ENCODE assay signal across 23 mouse cellular contexts in genomic region chr5:65897731-65898130, GRCm38 (mm10). TPM values are rescaled to one million over a fixed set of nuclear protein-coding genes. Genes with fewer than 3 reads are reported as not detected.
DNase-seq lines count a peak whose midpoint lies in the region; ATAC-seq lines count a peak whose summit lies in the region.
"Had no signal": no experiment of that assay in that cellular context is flagged by ENCODE, and none has a peak within 500 bp of the region (broad histone marks: within the 10 kb centered on the region; RNA-seq: fewer than 3 reads in every experiment).

No protein-coding gene starts in this region.

- no peak overlapping the region for H3K4me3 ChIP-seq in forebrain, embryonic 15.5 days
- no peak overlapping the region for H3K4me3 ChIP-seq in midbrain, embryonic 11.5 days (ENCODE audit: low read depth, low read length)
- H3K4me3 ChIP-seq: embryonic facial prominence, embryonic 12.5 days; forebrain, embryonic 12.5 days; heart, embryonic 10.5 days; hindbrain, embryonic 10.5 days had no signal

- peaks cover 7% of the 10 kb centered on the region; the same call in 1 of the 2 replicates for H3K4me1 ChIP-seq in forebrain, embryonic 15.5 days
- H3K4me1 ChIP-seq in midbrain, embryonic 11.5 days (ENCODE audit: control insufficient read depth, insufficient read depth, low read length) = no peaks in the 10 kb centered on the region

- no peaks in the 10 kb centered on the region for H3K36me3 ChIP-seq in forebrain, embryonic 15.5 days
- no peaks in the 10 kb centered on the region for H3K36me3 ChIP-seq in midbrain, embryonic 11.5 days (ENCODE audit: control insufficient read depth, insufficient read depth, low read length)
- H3K36me3 ChIP-seq: embryonic facial prominence, embryonic 12.5 days; forebrain, embryonic 12.5 days; heart, embryonic 10.5 days; hindbrain, embryonic 10.5 days had no signal

- no peaks in the 10 kb centered on the region for H3K9me3 ChIP-seq in forebrain, embryonic 15.5 days
- no peaks in the 10 kb centered on the region; the same call in 1 of the 2 replicates for H3K9me3 ChIP-seq in midbrain, embryonic 11.5 days (ENCODE audit: control insufficient read depth, low read length)
- H3K9me3 ChIP-seq: heart, embryonic 10.5 days had no signal

- 94% methylated on average over 2 of the region's 2 CpGs for WGBS in forebrain, embryonic 15.5 days
- 95% methylated on average over 2 of the region's 2 CpGs for WGBS in midbrain, embryonic 11.5 days

- no peak overlapping the region for H3K27ac ChIP-seq in forebrain, embryonic 15.5 days (replicated peaks)
- H3K27ac ChIP-seq in midbrain, embryonic 11.5 days (ENCODE audit: low read depth, low read length) = no peak overlapping the region
- H3K27ac ChIP-seq: embryonic facial prominence, embryonic 12.5 days; forebrain, embryonic 12.5 days; heart, embryonic 10.5 days; hindbrain, embryonic 10.5 days; hindbrain, embryonic 14.5 days had no signal

- peak; percentile 67 for DNase-seq in thymus, postnatal 0 days (ENCODE audit: low spot score)
- DNase-seq in thymus, postnatal 25 days = no peak
- DNase-seq in induced T-regulatory cell, adult 2 months (ENCODE audit: low read depth) = peak; percentile 80
- DNase-seq in urinary bladder, adult 18-20 months (ENCODE audit: low spot score in 2 of 2) = no peak
- DNase-seq in midbrain, embryonic 11.5 days (ENCODE audit: low spot score, missing footprints) = no peak
- DNase-seq: adrenal gland, postnatal 14 days; B cell, adult 2 months; cerebellum, adult 11-12 months; cerebellum, adult 9-10 months; cerebellum, postnatal 25 days; gastrocnemius, postnatal 36 days; heart, adult 18-20 months; heart, postnatal 10 days had no signal

- peak; percentile 64 for ATAC-seq in CD4-positive, CD25-positive, alpha-beta regulatory T cell, adult 4 months
- no peak for ATAC-seq in forebrain, embryonic 15.5 days (replicated peaks)
- no peak for ATAC-seq in midbrain, embryonic 11.5 days (ENCODE audit: low FRiP score)
- ATAC-seq: intestine, postnatal 0 days had no signal

- no peak overlapping the region for H3K4me2 ChIP-seq in forebrain, embryonic 15.5 days (replicated peaks)
- no peak overlapping the region for H3K4me2 ChIP-seq in midbrain, embryonic 11.5 days
- H3K4me2 ChIP-seq: embryonic facial prominence, embryonic 12.5 days; forebrain, embryonic 12.5 days; hindbrain, embryonic 14.5 days had no signal

- H3K9ac ChIP-seq in forebrain, embryonic 15.5 days (replicated peaks) = no peak overlapping the region
- H3K9ac ChIP-seq in midbrain, embryonic 11.5 days (ENCODE audit: low read length) = no peak overlapping the region
- H3K9ac ChIP-seq: embryonic facial prominence, embryonic 12.5 days; forebrain, embryonic 12.5 days; hindbrain, embryonic 14.5 days had no signal

- H3K27me3 ChIP-seq in forebrain, embryonic 15.5 days = no peaks in the 10 kb centered on the region
- H3K27me3 ChIP-seq in midbrain, embryonic 11.5 days (ENCODE audit: control insufficient read depth, insufficient read depth, low read length) = no peaks in the 10 kb centered on the region
- H3K27me3 ChIP-seq: embryonic facial prominence, embryonic 12.5 days; forebrain, embryonic 12.5 days had no signal

RNA-seq across cellular contexts. Expression of gene Rhoh, which starts 36.7 kb away (rescaled TPM):
- 174 and 206 TPM in 2 replicates for polyA plus RNA-seq in thymus, postnatal 0 days (2015; fragmentation: Nextera tagmentation; extraction: Ambion mirVana)
- 100 to 1,000 TPM; 342 to 463 TPM for polyA plus RNA-seq in CD4-positive, CD25-positive, alpha-beta regulatory T cell, adult 4 months (2017; shearing (Covaris generic))
- polyA plus RNA-seq in forebrain, embryonic 15.5 days (2015; fragmentation: Nextera tagmentation; extraction: Ambion mirVana) = 0.36 and 0.38 TPM in 2 replicates
- 0.21 and 0.33 TPM in 2 replicates for polyA plus RNA-seq in midbrain, embryonic 11.5 days (2014; fragmentation: Nextera tagmentation; extraction: Ambion mirVana)

RNA-seq across cellular contexts. Expression of gene Chrna9, which starts 37.0 kb away (rescaled TPM):
- polyA plus RNA-seq in thymus, postnatal 0 days (2015; fragmentation: Nextera tagmentation; extraction: Ambion mirVana) = 244 and 286 TPM in 2 replicates
- polyA plus RNA-seq in CD4-positive, CD25-positive, alpha-beta regulatory T cell, adult 4 months (2017; shearing (Covaris generic)) = 1 to 10 TPM; 2.0 to 2.1 TPM
- polyA plus RNA-seq in forebrain, embryonic 15.5 days (2015; fragmentation: Nextera tagmentation; extraction: Ambion mirVana) = not detected in 2 replicates
- not detected in 2 replicates for polyA plus RNA-seq in midbrain, embryonic 11.5 days (2014; fragmentation: Nextera tagmentation; extraction: Ambion mirVana)
- polyA plus RNA-seq: cortical plate, adult 2 months; forebrain, embryonic 12.5 days; heart, embryonic 14.5 days; hindbrain, embryonic 14.5 days; intestine, postnatal 0 days had no signal

Comparison
In these comparisons a context has a peak if more than half of its experiments do, and no peak if none do; other contexts are left out.
1. DNase-seq: peak in thymus, postnatal 0 days (single experiment) and induced T-regulatory cell, adult 2 months (single experiment); none in thymus, postnatal 25 days (single experiment), urinary bladder, adult 18-20 months (0 of 2) and midbrain, embryonic 11.5 days (single experiment).
2. RNA of gene Rhoh, which starts 36.7 kb away (polyA plus RNA-seq): 342 to 463 TPM in CD4-positive, CD25-positive, alpha-beta regulatory T cell, adult 4 months and 174 to 206 TPM in thymus, postnatal 0 days; 0.36 to 0.38 TPM in forebrain, embryonic 15.5 days and 0.21 to 0.33 TPM in midbrain, embryonic 11.5 days; every median in the first group is over 100 times any median in the second.
3. RNA of gene Chrna9, which starts 37.0 kb away (polyA plus RNA-seq): 244 to 286 TPM in thymus, postnatal 0 days; 2.0 to 2.1 TPM in CD4-positive, CD25-positive, alpha-beta regulatory T cell, adult 4 months, not detected in forebrain, embryonic 15.5 days and not detected in midbrain, embryonic 11.5 days; every median in the first group is over 10 times any median in the second.